Mouse (Mus musculus) stomach, embryonic 16.5 days (tissue): Measurements from ENCODE around the gene Ipo11. TPM values are rescaled to one million over a fixed set of nuclear protein-coding genes. Genes with fewer than 3 reads are reported as not detected.

Experiments used
- ATAC-seq: fragments of 200-750 bp; cut with Nextera tagmentation; 2 replicates; pipeline ENCODE4 v1.8.0; 2017; ENCODE audit warnings: moderate number of reproducible peaks, moderate TSS enrichment; ENCODE audit not compliant: insufficient read depth, low FRiP score
- H3K27ac ChIP-seq: fragments of 300-500 bp; sonication (generic); 2 replicates; pipeline ENCODE4 v1.5.1; 2014; ENCODE audit warnings: low read length
- H3K27me3 ChIP-seq: fragments of 300-500 bp; sonication (generic); 2 replicates; pipeline ENCODE4 v1.6.1; 2014; ENCODE audit warnings: low read length, control low read depth, mixed read lengths; ENCODE audit not compliant: control insufficient read depth, insufficient read depth
- H3K36me3 ChIP-seq: fragments of 300-500 bp; sonication (generic); 2 replicates; pipeline ENCODE4 v1.6.1; 2014; ENCODE audit warnings: low read length; ENCODE audit not compliant: control insufficient read depth, insufficient read depth
- H3K4me1 ChIP-seq: fragments of 300-500 bp; sonication (generic); 2 replicates; pipeline ENCODE4 v1.6.1; 2014; ENCODE audit warnings: low read length, control low read depth, mixed read lengths; ENCODE audit not compliant: control insufficient read depth, insufficient read depth
- H3K4me2 ChIP-seq: fragments of 300-500 bp; sonication (generic); 2 replicates; pipeline ENCODE4 v1.6.1; 2014; ENCODE audit warnings: low read depth, low read length, mixed read lengths
- H3K4me3 ChIP-seq: fragments of 300-500 bp; sonication (generic); replicated peaks from 2 replicates; pipeline ENCODE4 v1.5.1; 2014; ENCODE audit warnings: mild to moderate bottlenecking, low read length
- H3K9ac ChIP-seq: fragments of 300-500 bp; sonication (generic); 2 replicates; pipeline ENCODE4 v1.6.1; 2014; ENCODE audit warnings: low read length
- H3K9me3 ChIP-seq: fragments of 300-500 bp; sonication (generic); replicated peaks from 2 replicates; pipeline ENCODE4 v1.6.1; 2016; ENCODE audit warnings: low read length, control low read depth; ENCODE audit not compliant: control insufficient read depth
- WGBS: fragments of 180-500 bp; shearing (Covaris S2); extraction: QIAGEN DNeasy Blood & Tissue Kit; methylation state at CpG from one replicate; pipeline ENCODE4 v1.1.7; 2014; 5-methylcytosine and 5-hydroxymethylcytosine counted together
- polyA plus RNA-seq: library from polyadenylated mRNA; unstranded; fragments of >200 nt; fragmentation: Nextera tagmentation; extraction: Ambion mirVana; gene quantifications from 2 replicates; pipeline ENCODE4 v1.2.1, GENCODE M21; 2015

Gene Ipo11
- polyA plus RNA-seq, 1 experiment from 2014 or later: 43.9 TPM

- Histone ChIP-seq H3K36me3 (no peaks in the 10 kb centered on the region), H3K4me3 (no peak overlapping the region), H3K4me1 (no peaks in the 10 kb centered on the region), H3K9ac (no peak overlapping the region), H3K27ac (no peak overlapping the region), H3K9me3 (no peaks in the 10 kb centered on the region), H3K27me3 (no peaks in the 10 kb centered on the region), H3K4me2 (no peak overlapping the region)
- no peak for ATAC-seq
- WGBS: 84% methylated on average over 4 of the region's 4 CpGs
Measured at GRCm38 (mm10) chr13:106813519-106813918, 123.2 kb downstream of the Ipo11 start.

GRCm38 (mm10) chr13:106813087-106813486 lies 123.7 kb downstream of the Ipo11 start:
- 85% methylated on average over 9 of the region's 9 CpGs for WGBS
- no peak overlapping the region for H3K4me2 ChIP-seq
- H3K36me3 ChIP-seq: no peaks in the 10 kb centered on the region
- no peak overlapping the region for H3K9ac ChIP-seq
- H3K27ac ChIP-seq: no peak overlapping the region
- ATAC-seq: no peak
- no peaks in the 10 kb centered on the region for H3K9me3 ChIP-seq
- no peaks in the 10 kb centered on the region for H3K27me3 ChIP-seq
- no peaks in the 10 kb centered on the region for H3K4me1 ChIP-seq
- no peak overlapping the region for H3K4me3 ChIP-seq

- no peaks in the 10 kb centered on the region for H3K36me3 ChIP-seq
- no peak overlapping the region for H3K4me2 ChIP-seq
- WGBS: 94% methylated on average over 7 of the region's 7 CpGs
- H3K4me1 ChIP-seq: no peaks in the 10 kb centered on the region
- ATAC-seq: no peak
- H3K27me3 ChIP-seq: no peaks in the 10 kb centered on the region
- no peak overlapping the region for H3K4me3 ChIP-seq
- H3K27ac ChIP-seq: no peak overlapping the region
- H3K9me3 ChIP-seq: no peaks in the 10 kb centered on the region
- H3K9ac ChIP-seq: no peak overlapping the region
Measured at GRCm38 (mm10) chr13:106810156-106810555, 126.6 kb downstream of the Ipo11 start.

GRCm38 (mm10) chr13:106808821-106809220 lies 127.9 kb downstream of the Ipo11 start:
- no peak overlapping the region for H3K4me2 ChIP-seq
- WGBS: 86% methylated on average over 6 of the region's 6 CpGs
- H3K9me3 ChIP-seq: no peaks in the 10 kb centered on the region
- no peaks in the 10 kb centered on the region for H3K27me3 ChIP-seq
- H3K36me3 ChIP-seq: no peaks in the 10 kb centered on the region
- no peak for ATAC-seq
- H3K4me1 ChIP-seq: no peaks in the 10 kb centered on the region
- no peak overlapping the region for H3K9ac ChIP-seq
- no peak overlapping the region for H3K27ac ChIP-seq
- no peak overlapping the region for H3K4me3 ChIP-seq

GRCm38 (mm10) chr13:106808315-106808714 lies 128.4 kb downstream of the Ipo11 start:
- H3K4me1 ChIP-seq: no peaks in the 10 kb centered on the region
- H3K27ac ChIP-seq: no peak overlapping the region
- H3K4me3 ChIP-seq: no peak overlapping the region
- H3K9ac ChIP-seq: no peak overlapping the region
- ATAC-seq: no peak
- no peaks in the 10 kb centered on the region for H3K9me3 ChIP-seq
- H3K4me2 ChIP-seq: no peak overlapping the region
- no peaks in the 10 kb centered on the region for H3K36me3 ChIP-seq
- 92% methylated on average over 2 of the region's 2 CpGs for WGBS
- no peaks in the 10 kb centered on the region for H3K27me3 ChIP-seq

- no peak for ATAC-seq
- H3K27ac ChIP-seq: no peak overlapping the region
- H3K4me1 ChIP-seq: no peaks in the 10 kb centered on the region
- no peak overlapping the region for H3K4me3 ChIP-seq
- H3K36me3 ChIP-seq: no peaks in the 10 kb centered on the region
- no peaks in the 10 kb centered on the region for H3K27me3 ChIP-seq
- no peak overlapping the region for H3K9ac ChIP-seq
- no peak overlapping the region for H3K4me2 ChIP-seq
- no peaks in the 10 kb centered on the region for H3K9me3 ChIP-seq
- 83% methylated on average over 5 of the region's 5 CpGs for WGBS
Measured at GRCm38 (mm10) chr13:106807303-106807702, 129.5 kb downstream of the Ipo11 start.

GRCm38 (mm10) chr13:106805146-106805545 lies 131.6 kb downstream of the Ipo11 start:
- H3K9me3 ChIP-seq: no peaks in the 10 kb centered on the region
- H3K27ac ChIP-seq: no peak overlapping the region
- no peak overlapping the region for H3K4me3 ChIP-seq
- no peaks in the 10 kb centered on the region for H3K36me3 ChIP-seq
- ATAC-seq: no peak
- H3K4me1 ChIP-seq: no peaks in the 10 kb centered on the region
- 88% methylated on average over 5 of the region's 5 CpGs for WGBS
- H3K27me3 ChIP-seq: no peaks in the 10 kb centered on the region
- H3K9ac ChIP-seq: no peak overlapping the region
- H3K4me2 ChIP-seq: no peak overlapping the region

- 50% methylated on average over 3 of the region's 3 CpGs for WGBS
- ATAC-seq: no peak
- Histone ChIP-seq H3K36me3 (0 out of 2 replicates have a peak, but pooled peaks cover 3% of the 10 kb centered on the region), H3K27me3 (no peaks in the 10 kb centered on the region), H3K9me3 (no peaks in the 10 kb centered on the region), H3K4me1 (peaks cover 3% of the 10 kb centered on the region; the same call in 1 of the 2 replicates), H3K4me3 (no peak overlapping the region), H3K9ac (no peak overlapping the region), H3K27ac (no peak overlapping the region), H3K4me2 (no peak overlapping the region)
Measured at GRCm38 (mm10) chr13:106798026-106798425, 138.7 kb downstream of the Ipo11 start.

GRCm38 (mm10) chr13:106788817-106789216 lies 147.9 kb downstream of the Ipo11 start:
- no peaks in the 10 kb centered on the region for H3K27me3 ChIP-seq
- ATAC-seq: no peak
- no peaks in the 10 kb centered on the region for H3K4me1 ChIP-seq
- no peak overlapping the region for H3K4me3 ChIP-seq
- no peak overlapping the region for H3K4me2 ChIP-seq
- 93% methylated on average over 7 of the region's 7 CpGs for WGBS
- no peak overlapping the region for H3K27ac ChIP-seq
- no peak overlapping the region for H3K9ac ChIP-seq
- H3K9me3 ChIP-seq: no peaks in the 10 kb centered on the region
- H3K36me3 ChIP-seq: no peaks in the 10 kb centered on the region

- Histone ChIP-seq H3K9me3 (no peaks in the 10 kb centered on the region), H3K27ac (no peak overlapping the region), H3K27me3 (no peaks in the 10 kb centered on the region), H3K36me3 (no peaks in the 10 kb centered on the region), H3K4me3 (no peak overlapping the region), H3K4me1 (no peaks in the 10 kb centered on the region), H3K4me2 (no peak overlapping the region), H3K9ac (no peak overlapping the region)
- WGBS: 91% methylated on average over 10 of the region's 10 CpGs
- ATAC-seq: no peak
Measured at GRCm38 (mm10) chr13:106768807-106769206, 168.0 kb downstream of the Ipo11 start.
